Mouse (Mus musculus) brain, embryonic 18.5 days (tissue): ENCODE measurements at regions not wholly inside any gene's neighbourhood (a gene's known extent, or its start where the extent isn't known, plus 50 kb on each side); places are given as distances from the start of the nearest gene placed in this dataset.
A peak's percentile ranks its signal among the peaks of the same experiment; 100 is the strongest.

Source experiments
- DNase-seq: peaks from one replicate; pipeline ENCODE4 v3.0.0-alpha.2; 2012; ENCODE audit warnings: low read depth, low spot score

DNA sequence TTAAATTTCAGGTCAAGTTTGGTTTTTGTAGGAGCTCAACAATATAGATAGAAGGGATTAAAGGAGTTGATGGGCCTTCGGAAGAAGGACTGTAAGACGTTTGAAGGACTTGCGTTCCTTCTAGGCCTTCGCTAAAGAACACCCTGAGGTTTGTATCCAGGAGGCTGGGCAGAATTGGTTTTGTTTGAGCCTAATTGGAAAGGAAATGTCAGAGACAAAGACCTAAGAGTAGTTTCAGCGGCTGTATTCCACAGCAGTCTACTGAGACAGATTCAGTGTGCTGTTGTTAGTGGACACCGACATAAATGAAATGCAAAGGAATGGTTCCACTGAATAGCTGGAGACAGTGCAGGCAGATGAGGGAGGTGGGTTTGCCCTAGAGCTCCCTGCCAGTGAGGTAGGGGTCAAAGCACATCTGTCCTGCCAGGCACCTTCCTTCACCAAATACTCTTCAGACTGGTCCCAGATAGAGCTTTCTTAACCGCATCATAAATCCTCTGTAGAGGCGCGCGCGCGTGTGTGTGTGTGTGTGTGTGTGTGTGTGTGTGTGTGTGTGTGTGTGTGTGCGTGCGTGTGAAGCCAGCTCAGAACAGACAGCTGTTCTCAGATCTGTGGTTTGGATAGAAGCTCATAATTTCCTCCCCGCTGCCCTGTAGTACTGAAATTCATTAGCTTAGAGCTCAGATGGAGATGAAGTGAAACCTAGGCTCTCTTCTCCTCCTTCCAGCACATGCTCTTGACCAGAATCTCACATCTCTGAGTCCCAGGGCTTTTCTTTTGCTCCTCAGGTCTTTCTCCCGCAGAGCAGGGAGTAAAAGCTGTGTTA, 209.7 kb downstream of the Ktn1 start:
- DNase-seq = no peak

DNA sequence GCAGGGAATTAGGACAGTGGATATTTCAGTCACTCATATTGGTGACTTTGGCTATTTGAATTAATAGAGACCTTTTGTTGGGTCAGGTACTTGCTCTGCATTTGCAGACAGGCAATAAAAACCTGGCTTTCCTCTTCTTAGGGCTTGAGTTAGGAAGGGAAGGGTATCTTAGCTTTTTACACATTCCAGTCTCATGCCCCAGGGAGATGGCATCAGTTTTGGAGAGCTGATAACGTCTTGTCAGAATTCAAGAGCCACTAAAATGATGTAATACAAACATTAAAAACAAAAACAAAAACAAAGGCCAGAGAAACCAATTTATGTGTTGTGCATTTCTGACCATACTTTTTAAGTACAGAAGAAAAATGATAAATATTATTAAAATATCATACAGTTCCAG, 214.3 kb downstream of the Ktn1 start:
- DNase-seq = no peak

DNA sequence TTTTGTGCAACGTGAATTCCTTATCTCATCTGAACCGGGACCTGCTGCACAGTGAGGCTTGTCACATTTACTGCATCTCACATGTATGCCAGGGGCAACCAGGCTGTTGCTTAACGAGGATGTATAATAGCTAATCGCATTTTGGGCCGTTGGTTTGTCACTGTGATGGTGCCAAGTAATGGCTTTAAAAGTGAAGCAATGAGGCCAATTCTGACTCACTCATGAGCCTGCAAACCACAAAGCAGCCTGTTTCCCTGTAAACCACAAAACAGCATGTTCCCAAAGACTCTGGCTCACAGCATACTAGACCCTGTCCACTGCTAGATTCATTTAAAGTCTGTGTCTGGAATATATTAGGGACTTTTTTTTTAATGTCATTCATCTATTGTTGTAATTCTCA, 214.8 kb downstream of the Ktn1 start:
- peak; percentile 18 for DNase-seq

DNA sequence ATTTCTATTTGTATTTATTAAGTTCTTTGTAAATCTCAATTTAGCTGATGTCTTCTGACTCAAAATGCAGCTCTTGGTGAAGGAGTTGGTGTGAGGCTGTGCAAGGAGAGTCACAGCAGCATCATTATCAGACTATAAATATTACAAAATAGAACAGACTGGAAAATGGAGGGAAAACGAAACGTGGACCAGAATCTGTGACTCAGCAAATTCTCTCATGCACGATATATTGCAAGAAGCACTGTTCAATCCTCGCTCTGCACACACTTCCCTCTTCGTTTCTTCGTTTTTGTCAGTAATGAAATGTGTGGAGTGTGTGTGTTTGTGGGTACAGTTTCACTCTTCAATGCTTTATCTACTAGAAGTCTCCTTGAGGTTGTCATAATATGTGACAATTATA, 215.5 kb downstream of the Ktn1 start:
- no peak for DNase-seq

DNA sequence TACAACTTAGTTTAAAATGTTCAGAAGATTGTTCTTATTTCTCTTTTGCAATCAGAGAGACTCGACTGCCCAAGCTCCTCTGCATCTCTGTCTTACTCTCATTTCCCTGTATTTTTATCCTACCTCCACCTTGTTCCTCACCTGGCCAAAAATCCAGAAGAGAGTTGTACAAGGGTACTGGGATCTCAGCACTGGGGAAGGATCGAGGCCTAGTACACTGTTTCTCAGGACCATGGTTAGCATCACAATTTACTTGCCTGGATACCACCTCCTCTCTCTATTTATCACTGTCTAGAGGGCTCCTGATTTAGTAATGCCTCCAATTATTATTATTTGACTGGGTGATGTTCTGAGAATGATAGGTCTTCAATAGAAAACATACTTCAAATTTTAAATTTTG, 218.8 kb downstream of the Ktn1 start:
- DNase-seq = no peak

DNA sequence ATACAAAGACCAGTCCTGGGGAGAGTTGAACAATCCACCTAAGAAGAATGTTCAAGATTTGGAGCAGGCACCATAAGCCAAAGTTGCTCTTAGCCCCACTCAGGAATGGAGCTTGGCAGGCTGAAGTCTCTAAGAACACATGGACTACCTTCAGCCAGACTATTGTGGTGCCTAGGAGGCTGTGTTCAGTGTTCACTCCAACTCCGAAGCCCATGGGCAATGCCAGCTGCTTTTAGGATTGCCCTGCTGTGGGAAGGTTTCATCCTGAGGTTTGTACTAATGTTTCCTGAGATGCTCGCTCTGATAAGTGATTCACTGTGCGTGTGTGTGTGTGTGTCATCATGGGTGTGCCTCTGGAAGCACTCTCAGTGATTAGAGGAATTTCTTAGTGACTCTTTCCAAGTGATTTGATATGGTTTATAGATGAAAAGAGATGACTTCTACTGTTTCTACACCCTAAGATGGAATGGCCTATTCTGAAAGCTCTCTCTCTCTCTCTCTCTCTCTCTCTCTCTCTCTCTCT, 220.1 kb downstream of the Ktn1 start:
- no peak for DNase-seq

DNA sequence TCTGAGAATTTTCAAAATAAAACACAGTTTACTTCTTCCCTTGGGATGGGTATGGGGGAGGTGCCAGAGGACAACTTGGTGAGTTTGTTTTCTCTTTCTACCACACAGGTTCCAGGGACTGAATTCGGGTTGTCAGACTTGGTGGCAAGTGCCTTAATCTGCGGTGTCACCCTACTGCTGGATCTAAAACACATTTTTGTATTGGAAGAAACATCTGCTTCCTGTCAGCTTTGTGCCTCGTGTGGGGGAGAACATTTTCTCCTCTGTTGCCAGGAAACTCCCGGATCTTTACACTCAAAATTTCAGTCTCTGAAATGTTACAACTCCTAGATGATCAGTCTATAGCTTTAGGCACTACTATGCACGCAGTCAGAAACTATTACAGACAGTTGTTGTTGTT, 228.3 kb downstream of the Ktn1 start:
- DNase-seq = no peak

DNA sequence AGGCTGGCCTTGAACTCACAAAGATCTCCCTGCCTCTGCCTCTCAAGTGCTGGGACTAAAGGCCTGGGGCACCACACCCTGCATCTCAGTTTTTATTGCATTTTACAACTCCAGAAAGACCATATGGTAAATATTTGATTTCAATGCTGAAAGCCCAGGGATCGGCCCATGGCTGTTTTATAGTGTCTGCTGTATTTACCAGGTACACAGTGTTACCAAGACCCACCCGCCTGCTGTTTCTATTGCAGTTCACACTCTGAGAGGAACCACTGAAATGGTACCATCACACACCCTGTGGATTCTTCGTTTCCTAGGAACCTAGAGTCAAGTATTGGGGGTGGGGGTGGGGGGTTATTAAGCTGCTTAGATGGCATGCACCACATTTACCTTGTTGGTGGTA, 228.9 kb downstream of the Ktn1 start:
- DNase-seq = no peak

DNA sequence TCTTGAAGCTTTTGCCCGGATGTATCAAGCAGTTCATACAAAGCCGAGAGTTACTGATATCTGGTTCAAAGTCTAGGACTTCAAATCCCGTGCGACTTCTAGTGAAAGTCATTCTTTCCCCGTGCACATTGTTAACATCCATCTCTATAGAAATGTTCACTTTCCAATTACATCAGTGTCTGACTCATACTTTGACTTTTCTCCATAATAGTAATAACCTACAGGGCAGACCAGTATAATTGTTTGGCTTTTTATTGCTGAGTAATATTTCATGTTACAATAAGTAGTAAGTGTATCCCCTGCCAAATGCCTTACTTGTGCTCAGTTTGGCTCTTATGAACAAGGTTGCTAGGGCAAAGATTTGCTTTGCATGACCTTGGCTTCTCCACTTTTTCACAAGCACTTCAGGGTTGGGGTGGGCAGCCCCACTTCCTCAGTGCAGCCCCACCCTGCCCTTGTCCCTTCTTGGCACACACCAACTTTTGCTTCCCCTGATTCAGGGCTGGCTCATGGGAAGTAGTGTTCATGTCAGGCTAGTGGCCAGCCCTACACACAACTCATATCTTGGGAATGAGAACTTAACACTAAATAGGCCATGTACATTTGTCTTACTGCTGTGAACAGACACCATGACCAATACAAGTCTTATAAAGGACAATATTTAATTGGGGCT, 229.7 kb downstream of the Ktn1 start:
- DNase-seq = no peak

DNA sequence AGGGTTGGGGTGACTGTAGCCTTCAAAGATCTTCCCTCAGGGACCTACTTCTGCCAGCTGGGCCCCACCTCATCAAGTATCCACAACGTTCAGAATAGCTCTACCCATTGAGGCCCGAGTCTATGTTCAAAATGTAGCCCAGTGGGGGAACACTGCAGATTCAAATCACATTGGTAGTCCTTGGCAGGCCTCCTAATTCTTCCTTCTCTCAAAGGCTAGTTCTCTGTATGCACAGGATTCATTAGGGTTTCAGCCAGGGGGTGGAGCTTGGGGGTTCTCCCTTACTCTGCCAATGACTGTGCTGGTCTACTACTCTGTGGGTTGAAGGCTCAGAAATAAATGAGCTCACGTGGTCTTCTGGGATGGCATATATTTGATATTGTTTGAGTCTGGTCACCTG, 235.3 kb upstream of the Peli2 start:
- no peak for DNase-seq

DNA sequence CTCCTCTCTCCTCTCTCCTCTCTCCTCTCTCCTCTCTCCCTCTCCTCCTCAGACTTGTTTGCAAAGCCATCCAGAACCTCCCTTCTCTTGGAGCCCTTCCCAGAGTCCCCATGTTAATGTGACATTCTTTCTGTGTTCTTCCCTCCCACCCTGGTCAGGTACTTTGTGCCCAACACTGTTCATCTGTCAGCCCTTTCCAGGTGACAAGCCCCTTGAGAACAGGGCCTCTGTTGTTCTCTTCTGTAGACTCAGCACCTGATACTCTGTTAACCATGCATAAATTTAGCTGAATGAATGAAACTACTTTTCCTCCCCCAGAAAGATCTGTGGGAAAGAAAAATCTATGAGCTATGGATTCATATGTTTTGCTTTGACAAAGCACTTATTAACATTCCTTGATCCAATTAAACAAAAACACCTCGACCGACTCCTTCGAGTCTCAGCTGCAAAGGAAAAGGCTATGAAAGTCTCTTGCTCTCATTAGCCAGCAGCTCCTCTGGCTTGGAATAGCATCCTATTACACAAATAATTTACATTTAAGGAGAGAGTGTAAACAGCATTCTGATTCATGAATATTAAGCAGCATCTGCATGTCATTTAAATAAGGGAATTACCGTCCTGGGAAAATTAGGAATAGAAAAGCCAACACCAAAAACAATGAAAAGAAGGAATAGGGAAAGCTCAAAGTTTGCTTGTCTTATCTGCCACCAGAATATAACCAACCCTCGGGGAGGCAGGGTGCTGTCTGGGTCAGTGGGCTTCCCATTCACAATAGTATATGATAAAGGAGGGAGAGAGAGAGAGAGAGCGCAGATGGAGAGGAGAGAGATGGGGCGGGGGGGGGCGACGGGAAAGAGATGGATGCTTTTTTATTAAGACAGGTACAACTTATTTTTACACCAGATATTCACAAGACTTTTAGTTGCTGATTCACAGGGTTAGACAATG, 230.1 kb upstream of the Peli2 start:
- no peak for DNase-seq

DNA sequence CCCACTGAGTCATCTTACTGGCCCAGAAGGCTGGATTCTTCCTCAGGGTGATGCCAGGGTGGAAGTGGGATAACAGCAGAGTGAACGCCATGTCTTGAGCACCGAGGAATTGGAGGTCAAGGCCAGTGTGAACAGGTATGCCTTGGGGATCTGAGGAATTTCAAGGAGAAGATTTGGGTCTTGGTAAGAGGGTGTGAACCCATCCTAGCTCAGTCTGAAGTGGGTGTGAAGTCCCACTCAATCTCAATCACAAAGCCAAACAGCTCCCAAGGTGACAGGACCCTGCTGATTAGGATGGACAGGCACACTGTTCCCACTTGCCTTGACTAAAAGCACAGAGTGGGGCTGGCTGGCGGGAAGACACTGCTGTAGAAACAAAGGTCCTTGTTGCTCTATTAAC, 224.0 kb upstream of the Peli2 start:
- no peak for DNase-seq

DNA sequence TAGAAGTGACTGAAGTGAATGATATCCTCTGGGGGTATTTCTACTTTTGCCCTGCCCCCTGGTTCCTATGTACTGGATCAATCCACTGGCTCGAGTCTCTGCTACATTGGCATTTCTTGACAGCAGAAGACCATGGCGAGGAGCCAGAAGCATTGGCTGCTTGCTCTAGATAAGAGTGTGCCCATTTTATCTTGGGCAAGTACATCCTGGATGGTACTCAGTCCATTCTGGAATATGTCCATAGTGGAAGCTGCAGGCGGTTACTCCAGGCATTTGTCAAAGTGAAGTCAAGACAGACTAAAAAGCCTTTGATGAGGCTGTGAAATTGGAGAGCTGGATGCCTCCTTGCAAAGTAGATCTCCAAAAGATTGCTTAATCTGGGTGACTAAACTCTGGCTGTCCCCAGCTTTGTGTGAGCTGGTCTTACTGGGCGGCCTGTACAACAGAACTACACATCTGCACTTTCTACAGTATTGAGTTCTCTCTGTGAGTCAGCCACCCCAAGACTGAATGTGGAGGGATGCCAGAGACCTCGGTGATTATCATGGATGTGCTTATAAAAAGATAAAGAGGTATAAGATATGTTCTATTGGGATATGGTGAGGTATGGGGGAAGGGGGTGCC, 222.6 kb upstream of the Peli2 start:
- DNase-seq = no peak

DNA sequence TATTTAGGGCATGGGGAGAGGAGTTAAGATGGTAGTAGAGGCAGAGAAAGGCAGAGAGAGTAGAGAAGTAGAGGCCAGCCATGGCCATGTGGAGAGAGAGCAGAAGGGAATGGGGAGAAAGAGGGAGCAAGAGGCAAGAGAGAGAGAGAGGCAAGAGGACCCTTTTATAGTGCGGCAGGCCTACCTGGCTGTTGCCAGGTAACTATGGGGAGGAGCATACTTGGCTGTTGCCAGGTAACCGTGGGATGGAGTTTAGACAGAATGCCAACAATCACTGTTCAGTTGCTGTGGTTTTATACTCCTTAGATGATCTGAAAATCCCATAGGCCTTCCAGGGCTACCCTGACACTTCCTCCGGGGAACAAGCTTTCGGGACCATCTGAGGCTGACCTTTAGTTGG, 222.0 kb upstream of the Peli2 start:
- no peak for DNase-seq

DNA sequence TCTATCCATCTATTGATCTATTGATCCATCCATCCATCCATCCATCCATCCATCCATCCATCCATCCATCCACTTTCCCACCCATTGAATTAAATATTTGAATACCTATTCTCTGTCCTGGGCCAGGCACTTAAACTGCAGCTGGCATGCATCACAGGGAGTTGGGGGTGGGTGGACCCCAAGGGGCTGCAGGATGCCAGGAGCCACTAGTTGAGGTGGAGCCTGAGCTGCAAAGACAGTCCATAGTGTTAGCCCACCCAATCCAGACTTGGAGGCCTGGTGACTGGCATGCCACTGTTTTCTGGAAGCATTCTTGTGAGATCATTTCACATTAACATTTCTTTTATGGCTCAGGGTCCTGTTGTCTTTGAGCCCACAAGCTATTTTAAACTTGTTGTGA, 215.3 kb upstream of the Peli2 start:
- no peak for DNase-seq

DNA sequence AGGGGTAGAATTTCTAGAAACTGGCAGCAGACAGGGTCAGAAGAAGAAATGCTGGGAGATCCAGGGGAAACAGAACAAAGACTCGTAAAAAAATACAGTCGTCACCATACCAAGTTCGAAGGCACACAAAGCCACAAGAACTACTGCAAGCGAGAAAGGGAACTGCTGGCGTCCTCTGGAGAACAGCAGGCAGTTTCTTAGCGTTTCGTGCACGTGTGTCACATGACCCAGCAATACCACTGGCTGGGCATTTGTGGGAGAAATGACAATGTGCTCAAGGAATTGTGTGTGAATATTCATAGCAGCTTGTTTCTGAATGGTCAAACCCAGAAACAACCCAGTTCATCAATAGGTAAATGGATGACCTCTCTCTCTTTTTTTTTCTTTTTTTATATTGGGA, 211.5 kb upstream of the Peli2 start:
- DNase-seq = no peak

DNA sequence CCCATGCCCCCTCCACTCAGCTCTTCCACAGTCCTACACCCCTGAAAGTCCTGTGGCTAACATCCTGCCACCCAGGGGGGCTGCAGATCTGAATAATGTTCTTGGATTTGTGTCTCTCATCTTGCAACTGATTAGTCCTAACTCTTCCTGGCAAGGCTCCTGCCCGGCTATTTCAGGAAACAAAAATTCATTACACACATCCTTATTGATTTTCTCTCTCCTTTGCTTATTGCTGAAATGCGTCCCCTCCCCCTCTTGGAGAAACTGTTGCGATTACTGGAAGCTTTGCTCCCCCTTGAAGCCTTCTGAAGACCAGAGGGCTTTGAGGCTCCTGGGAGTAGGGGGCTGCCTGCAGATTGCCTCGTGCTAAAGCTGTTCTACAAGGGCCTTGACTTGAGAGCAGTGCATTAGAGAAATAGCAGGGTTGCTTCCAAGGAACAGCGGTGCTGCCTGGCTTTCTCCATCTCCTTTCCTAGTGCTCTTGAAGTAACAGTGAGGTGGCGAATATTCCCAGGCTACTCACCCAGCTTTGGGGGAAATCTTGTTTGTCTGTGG, 209.8 kb upstream of the Peli2 start:
- no peak for DNase-seq

DNA sequence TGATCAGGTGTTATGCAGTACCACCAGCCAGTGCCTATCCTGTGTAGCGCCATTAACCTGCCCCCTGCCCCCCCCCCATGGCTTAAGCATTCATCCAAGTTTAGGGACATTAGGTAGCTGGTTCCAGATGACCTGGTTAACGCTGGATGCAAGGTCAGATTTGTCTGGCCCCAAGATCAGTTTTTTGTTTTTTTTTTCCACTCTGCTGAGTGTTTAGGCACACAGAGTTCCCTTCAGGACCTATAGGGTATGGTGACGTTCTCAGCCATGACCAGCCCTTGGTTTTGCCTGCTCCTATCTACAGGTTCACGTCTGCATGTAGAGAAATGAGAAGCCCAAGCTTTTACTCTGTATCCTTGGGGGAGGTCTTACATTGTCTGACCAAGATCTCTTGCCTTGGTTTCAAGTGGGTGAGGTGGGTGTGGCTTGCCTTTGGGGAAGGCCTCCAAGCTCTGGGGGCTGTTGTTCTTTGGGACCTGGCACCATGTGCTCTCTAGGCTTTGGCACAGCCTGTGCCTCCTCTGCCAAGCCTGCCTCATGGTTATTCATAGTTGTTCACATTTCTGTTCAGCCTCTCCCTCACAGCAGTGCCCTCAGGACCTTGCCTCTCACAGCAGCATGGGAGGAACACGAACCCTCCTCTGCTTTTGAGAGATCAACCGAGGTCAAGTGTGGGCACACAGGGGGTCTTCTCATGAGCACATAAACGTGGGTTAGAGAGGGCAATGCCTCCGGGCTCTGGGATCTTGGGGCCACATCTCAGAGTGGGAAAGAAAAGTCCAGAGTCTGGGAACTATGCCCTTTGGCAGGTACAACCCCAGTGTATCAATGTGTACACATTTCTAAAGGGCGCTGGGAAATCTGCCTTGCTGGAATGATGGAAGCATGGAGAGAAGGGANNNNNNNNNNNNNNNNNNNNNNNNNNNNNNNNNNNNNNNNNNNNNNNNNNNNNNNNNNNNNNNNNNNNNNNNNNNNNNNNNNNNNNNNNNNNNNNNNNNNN, 208.8 kb upstream of the Peli2 start:
- DNase-seq = peak; percentile 40

DNA sequence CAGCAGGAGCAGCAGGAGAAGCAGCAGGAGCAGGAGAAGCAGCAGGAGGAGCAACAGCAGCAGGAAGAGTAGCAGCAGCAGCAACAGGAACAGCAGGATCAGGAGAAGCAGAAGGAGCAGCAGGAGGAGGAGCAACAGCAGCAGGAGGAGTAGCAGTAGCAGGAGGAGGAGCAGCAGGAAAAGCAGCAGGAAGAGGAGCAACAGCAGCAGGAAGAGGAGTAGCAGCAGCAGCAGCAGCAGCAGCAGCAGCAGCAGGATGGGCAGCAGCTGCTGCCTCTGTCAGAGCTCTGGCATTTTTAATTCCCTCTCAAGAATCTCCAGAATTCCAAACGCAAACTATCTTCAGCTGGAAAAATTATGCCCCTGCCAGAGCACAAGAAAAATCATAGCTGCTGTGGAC, 205.0 kb upstream of the Peli2 start:
- no peak for DNase-seq
